Mouse (Mus musculus) liver, postnatal 0 days (tissue): Measurements from ENCODE around the gene Dus1l.

ENCODE experiments used
- CTCF ChIP-seq: sonication (generic); IDR thresholded peaks from 2 replicates; pipeline ENCODE4 v1.5.1; 2016; ENCODE audit warnings: antibody characterized with exemption, low read depth
- EP300 ChIP-seq: IDR thresholded peaks from 2 replicates; pipeline ENCODE4 v1.6.1; 2016; ENCODE audit warnings: antibody characterized with exemption, low read depth, mild to moderate bottlenecking

DNA sequence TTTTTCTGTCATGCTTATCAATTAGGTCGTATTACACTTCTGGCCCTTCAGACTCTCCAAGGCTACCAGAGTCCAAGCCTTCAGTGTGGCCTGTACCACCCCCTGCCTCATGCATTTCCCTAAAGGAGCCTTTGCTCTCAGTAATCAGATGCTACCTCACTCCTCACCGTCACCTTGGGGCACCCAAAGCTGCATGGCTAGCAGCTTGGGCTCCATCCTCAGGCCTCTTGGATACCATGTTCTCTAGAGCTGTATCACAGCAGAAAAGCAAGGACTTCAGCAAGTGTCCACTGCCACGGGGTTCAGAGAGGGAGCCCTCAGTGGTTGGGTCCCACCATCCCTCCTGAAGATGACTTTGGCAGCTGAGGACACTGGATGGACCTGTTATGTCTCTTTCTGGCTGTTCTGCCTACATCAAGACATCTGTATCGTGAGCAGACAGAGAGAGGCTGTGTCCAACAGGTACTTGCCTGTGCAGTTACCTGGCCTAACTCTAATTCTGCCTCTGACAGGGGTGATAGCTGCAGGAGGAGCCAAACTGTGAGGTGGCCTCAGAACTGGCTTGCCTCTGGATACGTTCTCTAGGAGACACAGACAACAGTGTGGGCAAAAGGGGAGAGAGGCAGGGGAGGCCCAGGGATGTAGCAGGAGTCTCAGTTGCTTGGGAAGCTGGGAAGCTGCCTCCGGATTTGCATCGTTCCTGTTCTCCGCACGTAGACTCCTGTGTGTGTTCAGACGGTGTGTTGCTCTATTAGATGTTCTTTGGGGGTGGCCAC, 33.7 kb upstream of the Dus1l start:
- TF ChIP-seq CTCF (no peak), EP300 (no peak)
